Mouse (Mus musculus): ENCODE measurements around the gene Lenep. TPM values are rescaled to one million over a fixed set of nuclear protein-coding genes. Genes with fewer than 3 reads are reported as not detected.

The Lenep gene
- 0.60 TPM in 1 of 2 replicates, not detected in the other for polyA plus RNA-seq (2015; fragmentation: Nextera tagmentation; extraction: Ambion mirVana)

DNA sequence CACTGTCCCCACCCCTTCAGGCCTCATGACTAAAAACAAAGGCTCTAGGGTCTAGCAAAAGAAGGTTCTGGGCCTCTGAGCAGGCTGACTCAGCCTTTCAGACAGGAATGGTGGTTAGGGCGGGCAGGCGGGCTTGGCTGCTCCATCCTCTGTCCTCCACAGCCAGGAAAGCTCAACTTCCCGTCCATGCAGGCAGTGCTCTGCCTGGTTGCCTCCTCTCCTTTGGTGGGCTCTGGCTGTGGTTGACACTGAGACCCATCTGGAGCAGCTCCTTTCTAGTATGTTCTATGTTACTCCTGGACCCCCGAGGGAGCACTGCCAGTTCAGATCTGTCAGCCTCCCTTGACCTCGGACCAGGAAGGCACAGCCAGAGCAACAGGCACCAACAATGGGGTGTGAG lies at the start of gene Lenep:
TSS of gene Lenep (minus strand) at position 101 of the 400 bp plus-strand sequence.
- ATAC-seq, result no peak
- 68% methylated on average over 5 of the region's 5 CpGs for WGBS
- no peaks in the 10 kb centered on the region for H3K27me3 ChIP-seq (replicated peaks; ENCODE audit: control insufficient read depth, insufficient read depth, low read length)
- H3K4me3 ChIP-seq (ENCODE audit: low read length), result no peak within 1 kb of the TSS
- H3K9ac ChIP-seq (ENCODE audit: low read depth, low read length), result no peak within 1 kb of the TSS
- H3K9me3 ChIP-seq (ENCODE audit: control insufficient read depth, low read length), result no peaks in the 10 kb centered on the region
- peaks cover 15% of the 10 kb centered on the region for H3K36me3 ChIP-seq (ENCODE audit: control insufficient read depth, insufficient read depth, low read length)
- H3K4me2 ChIP-seq (ENCODE audit: low read length), result no peak within 1 kb of the TSS
- H3K4me1 ChIP-seq (ENCODE audit: control insufficient read depth, insufficient read depth, low read depth, low read length), result no peaks in the 10 kb centered on the region
- H3K27ac ChIP-seq (ENCODE audit: low read depth, low read length), result no peak within 1 kb of the TSS

DNA sequence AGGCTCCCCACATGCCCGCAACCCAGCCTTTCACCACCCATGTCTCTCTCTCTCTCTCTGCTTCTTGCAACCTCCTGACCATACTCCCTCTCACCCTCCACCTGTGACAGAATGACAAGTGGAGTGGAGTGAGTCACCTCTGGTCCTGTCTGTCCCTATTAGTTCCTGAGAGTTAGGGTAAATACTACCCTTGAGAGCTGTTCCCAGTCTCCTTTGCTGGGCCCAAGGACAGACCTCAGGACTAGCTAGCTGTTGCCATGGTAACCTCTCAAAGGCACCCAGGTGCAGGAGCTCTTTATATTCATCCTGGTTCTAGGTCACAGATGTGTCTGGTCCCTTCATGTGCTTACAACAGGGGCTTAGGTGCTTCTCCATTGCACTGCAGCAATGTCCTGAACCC lies 49.3 kb upstream of the Lenep start:
- Histone ChIP-seq H3K36me3 (ENCODE audit: control insufficient read depth, insufficient read depth, low read length) (no peaks in the 10 kb centered on the region), H3K4me2 (ENCODE audit: low read length) (no peak overlapping the region), H3K9me3 (ENCODE audit: control insufficient read depth, low read length) (no peaks in the 10 kb centered on the region), H3K4me1 (ENCODE audit: control insufficient read depth, insufficient read depth, low read depth, low read length) (peaks cover 2% of the 10 kb centered on the region; the same call in 1 of the 2 replicates), H3K9ac (ENCODE audit: low read depth, low read length) (no peak overlapping the region), H3K4me3 (ENCODE audit: low read length) (no peak overlapping the region), H3K27me3 (replicated peaks; ENCODE audit: control insufficient read depth, insufficient read depth, low read length) (no peaks in the 10 kb centered on the region), H3K27ac (ENCODE audit: low read depth, low read length) (peak overlapping the region; percentile 12; the same call in 1 of the 2 replicates)
- 85% methylated on average over 1 of the region's 1 CpGs for WGBS
- ATAC-seq, result peak; percentile 44; the same call in 1 of the 2 replicates

GRCm38 (mm10) chr3:89449541-89449940 lies 46.9 kb upstream of the Lenep start:
- peak; percentile 67 for ATAC-seq
- Histone ChIP-seq H3K9me3 (ENCODE audit: control insufficient read depth, low read length) (no peaks in the 10 kb centered on the region), H3K4me3 (ENCODE audit: low read length) (no peak overlapping the region), H3K4me1 (ENCODE audit: control insufficient read depth, insufficient read depth, low read depth, low read length) (peaks cover 2% of the 10 kb centered on the region; the same call in 1 of the 2 replicates), H3K9ac (ENCODE audit: low read depth, low read length) (no peak overlapping the region), H3K36me3 (ENCODE audit: control insufficient read depth, insufficient read depth, low read length) (no peaks in the 10 kb centered on the region), H3K27ac (ENCODE audit: low read depth, low read length) (no peak overlapping the region), H3K27me3 (replicated peaks; ENCODE audit: control insufficient read depth, insufficient read depth, low read length) (no peaks in the 10 kb centered on the region), H3K4me2 (ENCODE audit: low read length) (no peak overlapping the region)
- 30% methylated on average over 7 of the region's 7 CpGs for WGBS

DNA sequence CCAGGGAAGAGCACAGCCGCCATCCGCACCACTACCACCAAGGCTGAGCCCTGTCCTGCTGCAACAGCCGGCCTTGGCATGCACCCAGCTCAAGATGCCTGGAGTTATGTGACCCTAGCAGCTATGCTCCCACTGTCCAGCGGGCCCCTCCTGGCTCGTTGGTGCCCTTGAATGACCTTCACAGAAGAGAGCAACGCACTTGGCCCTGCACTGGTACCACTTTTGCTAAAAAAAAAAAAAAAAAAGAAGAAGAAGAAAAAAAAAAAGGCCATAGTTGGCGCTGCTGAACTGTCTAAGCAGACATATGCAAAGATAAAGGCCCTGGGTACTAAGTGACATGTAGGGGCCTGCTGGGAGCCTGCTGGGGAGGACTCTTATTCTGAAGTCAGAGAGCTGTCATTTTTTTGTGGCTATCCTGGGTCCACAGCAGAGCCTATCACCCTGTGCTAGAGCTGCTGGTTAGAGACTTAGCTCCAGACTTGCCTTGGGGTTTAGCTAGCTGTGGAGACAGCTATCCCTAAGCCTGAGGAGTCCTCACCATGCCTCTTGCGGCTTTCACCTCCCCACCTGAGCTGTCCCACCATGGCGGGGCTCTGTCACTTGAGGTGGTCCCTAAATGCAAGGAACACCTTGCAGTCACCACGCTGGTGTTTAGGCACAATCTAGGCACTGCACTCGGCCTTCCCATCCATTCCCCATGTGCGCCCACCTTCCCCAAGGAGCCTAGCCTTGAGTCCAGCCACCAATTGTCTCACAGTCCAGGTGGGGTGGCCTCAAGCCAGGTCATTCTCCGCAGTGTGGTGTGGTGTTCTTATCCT lies 46.3 kb upstream of the Lenep start:
- Histone ChIP-seq H3K9ac (ENCODE audit: low read depth, low read length) (no peak overlapping the region), H3K4me2 (ENCODE audit: low read length) (no peak overlapping the region), H3K27ac (ENCODE audit: low read depth, low read length) (no peak overlapping the region), H3K4me1 (ENCODE audit: control insufficient read depth, insufficient read depth, low read depth, low read length) (peaks cover 2% of the 10 kb centered on the region; the same call in 1 of the 2 replicates), H3K36me3 (ENCODE audit: control insufficient read depth, insufficient read depth, low read length) (no peaks in the 10 kb centered on the region), H3K4me3 (ENCODE audit: low read length) (no peak overlapping the region), H3K9me3 (ENCODE audit: control insufficient read depth, low read length) (no peaks in the 10 kb centered on the region), H3K27me3 (replicated peaks; ENCODE audit: control insufficient read depth, insufficient read depth, low read length) (no peaks in the 10 kb centered on the region)
- peak; percentile 32; the same call in 1 of the 2 replicates for ATAC-seq
- 67% methylated on average over 13 of the region's 13 CpGs for WGBS

GRCm38 (mm10) chr3:89440691-89441090 lies 38.1 kb upstream of the Lenep start:
- Histone ChIP-seq H3K9me3 (ENCODE audit: control insufficient read depth, low read length) (no peaks in the 10 kb centered on the region), H3K4me3 (ENCODE audit: low read length) (no peak overlapping the region), H3K4me2 (ENCODE audit: low read length) (no peak overlapping the region), H3K27ac (ENCODE audit: low read depth, low read length) (no peak overlapping the region), H3K36me3 (ENCODE audit: control insufficient read depth, insufficient read depth, low read length) (no peaks in the 10 kb centered on the region), H3K9ac (ENCODE audit: low read depth, low read length) (no peak overlapping the region), H3K4me1 (ENCODE audit: control insufficient read depth, insufficient read depth, low read depth, low read length) (no peaks in the 10 kb centered on the region; the same call in 1 of the 2 replicates), H3K27me3 (replicated peaks; ENCODE audit: control insufficient read depth, insufficient read depth, low read length) (no peaks in the 10 kb centered on the region)
- WGBS, result 82% methylated on average over 2 of the region's 2 CpGs
- no peak for ATAC-seq

- H3K4me2 ChIP-seq (ENCODE audit: low read length), result peak overlapping the region; percentile 50
- peak overlapping the region; percentile 39 for H3K4me3 ChIP-seq (ENCODE audit: low read length)
- no peaks in the 10 kb centered on the region; the same call in 1 of the 2 replicates for H3K4me1 ChIP-seq (ENCODE audit: control insufficient read depth, insufficient read depth, low read depth, low read length)
- WGBS, result 25% methylated on average over 5 of the region's 5 CpGs
- no peaks in the 10 kb centered on the region for H3K27me3 ChIP-seq (replicated peaks; ENCODE audit: control insufficient read depth, insufficient read depth, low read length)
- H3K9ac ChIP-seq (ENCODE audit: low read depth, low read length), result no peak overlapping the region
- peaks cover 12% of the 10 kb centered on the region for H3K36me3 ChIP-seq (ENCODE audit: control insufficient read depth, insufficient read depth, low read length)
- ATAC-seq, result no peak
- no peak overlapping the region for H3K27ac ChIP-seq (ENCODE audit: low read depth, low read length)
- no peaks in the 10 kb centered on the region for H3K9me3 ChIP-seq (ENCODE audit: control insufficient read depth, low read length)
These were observed 34.7 kb upstream of the Lenep start for GRCm38 (mm10) chr3:89437269-89437668.

DNA sequence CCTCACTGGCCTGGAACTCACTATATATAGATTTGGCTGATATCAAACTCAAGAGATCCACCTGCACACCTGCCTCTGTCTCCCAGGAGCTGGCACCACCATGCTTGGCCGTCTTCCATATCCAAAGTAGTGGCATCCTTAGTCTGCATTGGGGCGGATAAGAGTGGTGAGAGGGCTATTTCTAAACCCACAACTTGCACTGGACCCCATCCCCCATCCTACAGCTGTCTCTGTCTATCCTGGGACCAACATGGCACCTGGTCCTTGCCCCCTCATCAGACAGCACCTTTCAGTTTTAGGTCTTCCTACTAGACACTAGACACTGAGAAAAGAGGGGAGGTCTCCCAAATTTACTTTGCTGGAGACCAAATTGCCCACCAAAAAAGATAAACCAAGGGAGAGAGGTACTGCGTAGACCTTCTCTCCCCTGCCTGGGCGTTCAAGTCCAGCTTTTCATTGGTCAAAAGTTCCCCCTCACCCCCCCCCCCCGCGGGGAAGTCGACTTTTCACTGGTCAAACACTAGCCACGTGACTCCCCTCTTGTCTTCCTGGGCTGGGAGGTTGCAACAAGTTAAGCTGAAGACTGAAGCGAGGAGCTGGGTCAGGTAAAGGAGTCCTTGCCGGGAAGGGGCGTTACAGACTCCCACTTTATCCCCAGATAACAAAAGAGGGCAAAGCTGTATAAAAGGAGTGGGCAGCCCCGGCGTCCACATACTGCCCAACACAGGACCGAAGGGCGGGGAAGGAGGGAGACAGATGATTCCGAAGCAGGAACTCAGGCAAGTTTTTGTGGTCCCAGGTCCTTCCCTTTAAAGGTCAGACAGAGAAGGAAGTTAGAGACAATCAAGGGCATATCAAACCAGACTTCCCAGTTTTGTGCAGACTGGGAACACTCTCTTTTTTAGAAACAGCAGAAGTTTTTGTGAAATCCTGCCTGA lies 33.9 kb upstream of the Lenep start, which contains the start of gene Pbxip1:
TSS of gene Pbxip1 (plus strand) at position 531 of the 938 bp plus-strand sequence.
- Histone ChIP-seq H3K27ac (ENCODE audit: low read depth, low read length) (no peak within 1 kb of the TSS), H3K9ac (ENCODE audit: low read depth, low read length) (peak within 1 kb of the TSS; percentile 39)

DNA sequence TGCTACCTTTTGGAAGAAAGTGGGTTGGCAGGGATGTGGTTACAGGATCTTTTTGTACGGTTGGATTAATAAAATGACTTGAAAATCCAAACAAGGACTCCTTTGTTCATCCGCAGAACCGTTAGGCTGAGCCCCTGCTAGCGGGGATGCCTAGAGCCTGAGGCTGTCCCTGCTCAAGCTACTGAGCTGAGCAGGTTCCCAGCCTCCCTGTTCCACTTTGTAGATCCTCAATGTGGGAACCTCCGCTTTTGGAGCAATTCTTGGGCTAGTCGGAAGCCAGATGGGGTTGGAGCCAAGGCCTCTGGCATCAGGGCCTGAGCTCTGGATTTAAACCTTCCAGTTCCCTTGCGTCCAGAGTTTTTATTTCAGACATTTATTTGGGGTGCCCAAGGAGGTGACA lies 32.4 kb upstream of the Lenep start:
- no peak overlapping the region for H3K9ac ChIP-seq (ENCODE audit: low read depth, low read length)
- peaks cover 12% of the 10 kb centered on the region for H3K36me3 ChIP-seq (ENCODE audit: control insufficient read depth, insufficient read depth, low read length)
- WGBS, result 72% methylated on average over 7 of the region's 7 CpGs
- H3K9me3 ChIP-seq (ENCODE audit: control insufficient read depth, low read length), result no peaks in the 10 kb centered on the region
- no peak overlapping the region for H3K4me2 ChIP-seq (ENCODE audit: low read length)
- no peaks in the 10 kb centered on the region for H3K27me3 ChIP-seq (replicated peaks; ENCODE audit: control insufficient read depth, insufficient read depth, low read length)
- no peak overlapping the region for H3K4me3 ChIP-seq (ENCODE audit: low read length)
- peaks cover 14% of the 10 kb centered on the region for H3K4me1 ChIP-seq (ENCODE audit: control insufficient read depth, insufficient read depth, low read depth, low read length)
- no peak for ATAC-seq
- H3K27ac ChIP-seq (ENCODE audit: low read depth, low read length), result no peak overlapping the region

More for the DNA sequence above, 33.9 kb upstream of the Lenep start, which contains the start of gene Pbxip1:
- Histone ChIP-seq H3K27me3 (replicated peaks; ENCODE audit: control insufficient read depth, insufficient read depth, low read length) (no peaks in the 10 kb centered on the region), H3K4me2 (ENCODE audit: low read length) (peak within 1 kb of the TSS; percentile 50), H3K36me3 (ENCODE audit: control insufficient read depth, insufficient read depth, low read length) (peaks cover 12% of the 10 kb centered on the region), H3K4me1 (ENCODE audit: control insufficient read depth, insufficient read depth, low read depth, low read length) (peaks cover 7% of the 10 kb centered on the region), H3K9me3 (ENCODE audit: control insufficient read depth, low read length) (no peaks in the 10 kb centered on the region), H3K4me3 (ENCODE audit: low read length) (peak within 1 kb of the TSS; percentile 39)
- peak; percentile 58 for ATAC-seq
- 4% methylated on average over 16 of the region's 16 CpGs for WGBS

All from hindbrain, embryonic 16.5 days (tissue).